Mouse (Mus musculus): Measurements from ENCODE around the gene Gm9774. TPM values are rescaled to one million over a fixed set of nuclear protein-coding genes. Genes with fewer than 3 reads are reported as not detected.

The Gm9774 gene
- polyA plus RNA-seq, 1 experiment from 2014 or later = 5.7 TPM

Other genes with a start within 250 kb of the Gm9774 start
- 0.05 TPM in 1 of 2 replicates, not detected in the other for gene Sprr2a1, start 213.6 kb downstream of the Gm9774 start, polyA plus RNA-seq (2016; fragmentation: Nextera tagmentation; extraction: Ambion mirVana)
- 0.19 TPM in 1 of 2 replicates, not detected in the other for gene Sprr2a2, start 213.5 kb downstream of the Gm9774 start, polyA plus RNA-seq (2016; fragmentation: Nextera tagmentation; extraction: Ambion mirVana)
- not detected in 2 replicates for gene Sprr2a3, start 144.0 kb downstream of the Gm9774 start, polyA plus RNA-seq (2016; fragmentation: Nextera tagmentation; extraction: Ambion mirVana)
- not detected in 2 replicates for gene Sprr2b, start 112.8 kb downstream of the Gm9774 start, polyA plus RNA-seq (2016; fragmentation: Nextera tagmentation; extraction: Ambion mirVana)
- gene Sprr2d, start 90.3 kb downstream of the Gm9774 start, polyA plus RNA-seq (2016; fragmentation: Nextera tagmentation; extraction: Ambion mirVana) = not detected in 2 replicates
- not detected in 2 replicates for gene Sprr2e, start 77.3 kb downstream of the Gm9774 start, polyA plus RNA-seq (2016; fragmentation: Nextera tagmentation; extraction: Ambion mirVana)
- not detected in 2 replicates for gene Sprr2f, start 64.2 kb downstream of the Gm9774 start, polyA plus RNA-seq (2016; fragmentation: Nextera tagmentation; extraction: Ambion mirVana)
- not detected in 2 replicates for gene Sprr2h, start 43.7 kb downstream of the Gm9774 start, polyA plus RNA-seq (2016; fragmentation: Nextera tagmentation; extraction: Ambion mirVana)
- gene Sprr2i, start 21.4 kb downstream of the Gm9774 start, polyA plus RNA-seq (2016; fragmentation: Nextera tagmentation; extraction: Ambion mirVana) = not detected in 2 replicates
- not detected in 2 replicates for gene Sprr2j-ps, start 11.3 kb downstream of the Gm9774 start, polyA plus RNA-seq (2016; fragmentation: Nextera tagmentation; extraction: Ambion mirVana)
- gene Sprr2k, start 3.2 kb upstream of the Gm9774 start, polyA plus RNA-seq (2016; fragmentation: Nextera tagmentation; extraction: Ambion mirVana) = not detected in 2 replicates
- gene Sprr1b, start 9.4 kb upstream of the Gm9774 start, polyA plus RNA-seq (2016; fragmentation: Nextera tagmentation; extraction: Ambion mirVana) = not detected in 2 replicates
- not detected in 2 replicates for gene Sprr3, start 29.3 kb upstream of the Gm9774 start, polyA plus RNA-seq (2016; fragmentation: Nextera tagmentation; extraction: Ambion mirVana)
- not detected in 2 replicates for gene Sprr1a, start 56.5 kb upstream of the Gm9774 start, polyA plus RNA-seq (2016; fragmentation: Nextera tagmentation; extraction: Ambion mirVana)
- not detected in 2 replicates for gene Sprr4, start 71.1 kb upstream of the Gm9774 start, polyA plus RNA-seq (2016; fragmentation: Nextera tagmentation; extraction: Ambion mirVana)
- gene 2310046K23Rik, start 105.1 kb upstream of the Gm9774 start, polyA plus RNA-seq (2016; fragmentation: Nextera tagmentation; extraction: Ambion mirVana) = not detected in 2 replicates
- gene Ivl, start 144.3 kb upstream of the Gm9774 start, polyA plus RNA-seq (2016; fragmentation: Nextera tagmentation; extraction: Ambion mirVana) = 0.12 TPM in 1 of 2 replicates, not detected in the other
- gene Smcp, start 159.6 kb upstream of the Gm9774 start, polyA plus RNA-seq (2016; fragmentation: Nextera tagmentation; extraction: Ambion mirVana) = not detected in 2 replicates
- gene 2210017I01Rik, start 178.1 kb upstream of the Gm9774 start, polyA plus RNA-seq (2016; fragmentation: Nextera tagmentation; extraction: Ambion mirVana) = not detected in 2 replicates
- not detected in 2 replicates for gene Lce6a, start 192.2 kb upstream of the Gm9774 start, polyA plus RNA-seq (2016; fragmentation: Nextera tagmentation; extraction: Ambion mirVana)
- gene Lce1a1, start 218.9 kb upstream of the Gm9774 start, polyA plus RNA-seq (2016; fragmentation: Nextera tagmentation; extraction: Ambion mirVana) = not detected in 2 replicates
- gene Lce1b, start 227.5 kb upstream of the Gm9774 start, polyA plus RNA-seq (2016; fragmentation: Nextera tagmentation; extraction: Ambion mirVana) = not detected in 2 replicates
- gene Lce1a2, start 240.9 kb upstream of the Gm9774 start, polyA plus RNA-seq (2016; fragmentation: Nextera tagmentation; extraction: Ambion mirVana) = not detected in 2 replicates
- not detected in 2 replicates for gene Lce1c, start 249.8 kb upstream of the Gm9774 start, polyA plus RNA-seq (2016; fragmentation: Nextera tagmentation; extraction: Ambion mirVana)